Mouse (Mus musculus) brain, embryonic 14.5 days (tissue): ENCODE measurements around the gene Clmn.

Experiments used
- CTCF ChIP-seq: fragments of 200-500 bp; IDR thresholded peaks from 2 replicates; pipeline ENCODE4 v1.5.1; 2012; ENCODE audit warnings: inconsistent platforms, mild to moderate bottlenecking, moderate library complexity, borderline replicate concordance; ENCODE audit not compliant: insufficient read depth, insufficient read length; ENCODE audit errors: extremely low read depth
- POLR2A ChIP-seq: fragments of 200-500 bp; IDR thresholded peaks from 2 replicates; pipeline ENCODE4 v1.6.1; 2012; ENCODE audit warnings: mild to moderate bottlenecking, inconsistent platforms, borderline replicate concordance; ENCODE audit not compliant: poor library complexity, insufficient read depth, insufficient read length, severe bottlenecking; ENCODE audit errors: extremely low read depth

DNA sequence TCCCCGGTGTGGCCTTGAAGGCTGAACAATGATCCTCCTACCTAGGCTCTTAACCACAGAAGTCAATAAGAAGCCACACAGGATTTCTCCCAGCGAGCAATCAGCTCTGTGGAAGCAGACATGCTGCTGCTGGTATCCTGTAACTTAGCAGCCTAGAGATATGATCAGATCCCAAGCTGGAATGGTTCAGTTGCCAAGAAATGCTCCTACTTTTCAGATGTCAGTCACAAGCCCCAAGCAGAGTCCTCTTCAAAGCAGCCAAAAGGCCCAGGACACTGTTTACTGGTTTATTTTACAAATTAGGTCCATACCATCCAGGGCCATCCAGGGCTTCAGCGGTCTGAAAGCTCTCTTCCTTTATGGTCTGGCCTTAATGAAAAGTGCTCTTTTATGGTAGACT, 143.9 kb downstream of the Clmn start:
- no peak for TF ChIP-seq CTCF
- TF ChIP-seq POLR2A, result no peak
